Mouse (Mus musculus): ENCODE measurements around the gene Fam72a.
A peak's percentile ranks its signal among the peaks of the same experiment; 100 is the strongest.
"Not testable (repeated sequence)": the region's sequence is repeated elsewhere in the genome, so short reads cannot be mapped to it uniquely, and the experiment has no call there.

Gene Fam72a

GRCm38 (mm10) chr1:131526371-131527270 lies 1.1 kb upstream of the Fam72a start:
- DNase-seq (ENCODE audit: low spot score) = peak; percentile 82

- DNase-seq (ENCODE audit: low spot score) = peak; percentile 79
Measured at GRCm38 (mm10) chr1:131528081-131528507, 391 bp downstream of the Fam72a start.

GRCm38 (mm10) chr1:131528561-131529166 lies 961 bp downstream of the Fam72a start:
- DNase-seq (ENCODE audit: low spot score) = peak; percentile 15

GRCm38 (mm10) chr1:131539771-131540170 lies 12.1 kb downstream of the Fam72a start:
- DNase-seq (ENCODE audit: low spot score) = no peak

GRCm38 (mm10) chr1:131540795-131541194 lies 13.1 kb downstream of the Fam72a start:
- no peak for DNase-seq (ENCODE audit: low spot score)

- DNase-seq (ENCODE audit: low spot score) = no peak
Measured at GRCm38 (mm10) chr1:131541431-131541830, 13.7 kb downstream of the Fam72a start.

- DNase-seq (ENCODE audit: low spot score) = no peak
Measured at GRCm38 (mm10) chr1:131541903-131542302, 14.2 kb downstream of the Fam72a start.

- no peak for DNase-seq (ENCODE audit: low spot score)
Measured at GRCm38 (mm10) chr1:131543886-131544565, 16.3 kb downstream of the Fam72a start.

- no peak for DNase-seq (ENCODE audit: low spot score)
Measured at GRCm38 (mm10) chr1:131546798-131547690, 19.3 kb downstream of the Fam72a start.

GRCm38 (mm10) chr1:131548494-131549365 lies 21.0 kb downstream of the Fam72a start:
- DNase-seq (ENCODE audit: low spot score) = no peak

- no peak for DNase-seq (ENCODE audit: low spot score)
Measured at GRCm38 (mm10) chr1:131551956-131552355, 24.3 kb downstream of the Fam72a start.

- no peak for DNase-seq (ENCODE audit: low spot score)
Measured at GRCm38 (mm10) chr1:131553428-131553827, 25.7 kb downstream of the Fam72a start.

GRCm38 (mm10) chr1:131555042-131555812 lies 27.5 kb downstream of the Fam72a start:
- DNase-seq (ENCODE audit: low spot score) = peak; percentile 45

- DNase-seq (ENCODE audit: low spot score) = no peak
Measured at GRCm38 (mm10) chr1:131560500-131560899, 32.8 kb downstream of the Fam72a start.

GRCm38 (mm10) chr1:131562081-131562480 lies 34.4 kb downstream of the Fam72a start:
- no peak for DNase-seq (ENCODE audit: low spot score)

- not testable (repeated sequence) for DNase-seq (ENCODE audit: low spot score)
Measured at GRCm38 (mm10) chr1:131566056-131566455, 38.4 kb downstream of the Fam72a start.

GRCm38 (mm10) chr1:131569721-131570120 lies 42.0 kb downstream of the Fam72a start:
- DNase-seq (ENCODE audit: low spot score) = no peak

- no peak for DNase-seq (ENCODE audit: low spot score)
Measured at GRCm38 (mm10) chr1:131570391-131570790, 42.7 kb downstream of the Fam72a start.

- no peak for DNase-seq (ENCODE audit: low spot score)
Measured at GRCm38 (mm10) chr1:131573721-131574120, 46.0 kb downstream of the Fam72a start.

All from testis, postnatal 14 days (tissue).